Mouse (Mus musculus): ENCODE data around the gene Srsf7.

DNA sequence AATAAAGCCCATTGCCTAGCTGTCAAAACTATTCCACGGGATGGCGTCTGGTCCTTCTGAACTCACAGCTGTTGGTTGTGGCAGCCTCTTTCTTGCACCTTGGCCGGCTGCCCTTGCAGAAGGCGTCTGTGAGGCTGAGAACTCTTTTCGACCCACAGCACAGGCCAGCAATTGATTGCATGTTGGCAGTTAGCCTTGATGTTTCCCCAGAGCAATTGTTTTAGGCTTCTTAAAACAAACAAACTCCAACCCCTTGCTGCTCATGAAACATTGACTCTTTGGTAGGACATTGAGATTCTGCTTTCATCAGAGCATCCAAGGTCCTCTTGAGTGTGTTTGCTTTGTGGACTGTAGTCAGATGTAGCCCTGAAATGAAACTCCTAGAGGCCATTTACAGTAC is 46.7 kb downstream of the Srsf7 start:
- no peak for TF ChIP-seq POLR2A (IDR thresholded peaks at IDR 0.05; ENCODE audit: low read depth, low read length)
- no peak for TF ChIP-seq CTCF (IDR thresholded peaks at IDR 0.05; ENCODE audit: extremely low read depth, insufficient read length, insufficient replicate concordance, low read depth, low read length)
